Mouse (Mus musculus) myocyte (in vitro differentiated cells): ENCODE results near the gene AC161166.1. TPM values are rescaled to one million over a fixed set of nuclear protein-coding genes. Genes with fewer than 3 reads are reported as not detected.
A peak's percentile ranks its signal among the peaks of the same experiment; 100 is the strongest.

ENCODE experiments used
- H3K27me3 ChIP-seq: one replicate; pipeline ENCODE4 v1.6.1; 2011; ENCODE audit not compliant: control insufficient read depth, insufficient read depth, insufficient read length
- H3K36me3 ChIP-seq: one replicate; pipeline ENCODE4 v1.6.1; 2011; ENCODE audit not compliant: control insufficient read depth, insufficient read depth
- H3K4me2 ChIP-seq: one replicate; pipeline ENCODE4 v1.6.1; 2011; ENCODE audit warnings: low read depth, control low read depth
- H3K4me3 ChIP-seq: one replicate; pipeline ENCODE4 v1.5.1; 2011; ENCODE audit warnings: mild to moderate bottlenecking, control low read depth, moderate library complexity
- H3K79me2 ChIP-seq: one replicate; pipeline ENCODE4 v1.6.1; 2011; ENCODE audit not compliant: control insufficient read depth, insufficient read depth
- H3ac ChIP-seq: one replicate; pipeline ENCODE4 v1.6.1; 2011; ENCODE audit not compliant: control insufficient read depth, insufficient read length
- CEBPB ChIP-seq: IDR thresholded peaks from 2 replicates; pipeline ENCODE4 v1.6.1; 2011; ENCODE audit warnings: mild to moderate bottlenecking, moderate library complexity; ENCODE audit not compliant: poor library complexity, insufficient read depth, severe bottlenecking
- E2F4 ChIP-seq: IDR thresholded peaks from one replicate; pipeline ENCODE4 v1.6.1; 2011; ENCODE audit warnings: mild to moderate bottlenecking, control low read depth, moderate library complexity; ENCODE audit not compliant: insufficient read depth
- MAX ChIP-seq: IDR thresholded peaks from one replicate; pipeline ENCODE4 v1.6.1; 2011; ENCODE audit warnings: low read depth, mild to moderate bottlenecking, control low read depth
- MYOD1 ChIP-seq, 3 experiments: IDR thresholded peaks; one replicate each; pipeline ENCODE4 v1.6.1; 2011; ENCODE audit warnings: control low read depth in 2 of 3, low read depth in 2 of 3, mild to moderate bottlenecking in 2 of 3, moderate library complexity in 1 of 3; ENCODE audit not compliant: insufficient read length in 2 of 3, control insufficient read depth in 1 of 3
- MYOG ChIP-seq, 3 experiments: IDR thresholded peaks; one replicate each; pipeline ENCODE4 v1.6.1; 2011; ENCODE audit warnings: control low read depth in 2 of 3, low read depth in 2 of 3, mild to moderate bottlenecking in 2 of 3; ENCODE audit not compliant: insufficient read length in 2 of 3, control insufficient read depth in 1 of 3, insufficient read depth in 1 of 3
- POLR2A ChIP-seq: IDR thresholded peaks from one replicate; pipeline ENCODE4 v1.6.1; 2011; ENCODE audit warnings: low read depth, mild to moderate bottlenecking, control low read depth, moderate library complexity; ENCODE audit not compliant: insufficient read length
- POLR2AphosphoS2 ChIP-seq: IDR thresholded peaks from one replicate; pipeline ENCODE4 v1.6.1; 2011; ENCODE audit warnings: low read depth, control low read depth; ENCODE audit not compliant: insufficient read length
- REST ChIP-seq: IDR thresholded peaks from one replicate; pipeline ENCODE4 v1.6.1; 2011; ENCODE audit warnings: mild to moderate bottlenecking, control low read depth, moderate library complexity; ENCODE audit not compliant: insufficient read depth, insufficient read length
- SRF ChIP-seq: IDR thresholded peaks from one replicate; pipeline ENCODE4 v1.6.1; 2011; ENCODE audit warnings: low read depth; ENCODE audit not compliant: control insufficient read depth, insufficient read length
- TCF12 ChIP-seq: IDR thresholded peaks from one replicate; pipeline ENCODE4 v1.6.1; 2011; ENCODE audit warnings: mild to moderate bottlenecking, control low read depth; ENCODE audit not compliant: poor library complexity, insufficient read depth, severe bottlenecking
- TCF3 ChIP-seq: IDR thresholded peaks from one replicate; pipeline ENCODE4 v1.6.1; 2011; ENCODE audit warnings: low read depth, control low read depth; ENCODE audit not compliant: insufficient read length
- USF1 ChIP-seq: IDR thresholded peaks from one replicate; pipeline ENCODE4 v1.6.1; 2011; ENCODE audit warnings: low read depth, mild to moderate bottlenecking, control low read depth, moderate library complexity
- polyA plus RNA-seq: library from polyadenylated mRNA; unstranded; fragments of >200 nt; fragmentation: generic; extraction: Trizol; gene quantifications from one replicate; pipeline ENCODE4 v1.2.1, GENCODE M21; 2012; ENCODE audit warnings: missing spikeins

AC161166.1 gene
- polyA plus RNA-seq, 1 experiment = 0.10 TPM

GRCm38 (mm10) chr7:24546634-24547389 is 34.6 kb upstream of the AC161166.1 start:
- Histone ChIP-seq H3K27me3 (no peaks in the 10 kb centered on the region), H3K4me3 (peak overlapping the region; percentile 51), H3ac (peak overlapping the region; percentile 11), H3K36me3 (no peaks in the 10 kb centered on the region), H3K79me2 (peaks cover 7% of the 10 kb centered on the region), H3K4me2 (peak overlapping the region; percentile 84)
- peak; percentile 25 for TF ChIP-seq TCF12
- TF ChIP-seq E2F4 = peak; percentile 78
- no peak for TF ChIP-seq USF1
- peak; percentile 47 for TF ChIP-seq POLR2A
- no peak for TF ChIP-seq CEBPB
- peak; percentile 51 to 89 (median 87) for TF ChIP-seq MYOD1 (IDR thresholded peaks at IDR 0.05; ENCODE audit: control insufficient read depth in 1 of 3, insufficient read length in 2 of 3, low read depth in 2 of 3)
- TF ChIP-seq MYOG (IDR thresholded peaks at IDR 0.05; ENCODE audit: control insufficient read depth in 1 of 3, insufficient read depth in 1 of 3, insufficient read length in 2 of 3, low read depth in 2 of 3) = peak; percentile 49 to 82 (median 68)
- no peak for TF ChIP-seq MAX
- TF ChIP-seq SRF = peak; percentile 34

DNA sequence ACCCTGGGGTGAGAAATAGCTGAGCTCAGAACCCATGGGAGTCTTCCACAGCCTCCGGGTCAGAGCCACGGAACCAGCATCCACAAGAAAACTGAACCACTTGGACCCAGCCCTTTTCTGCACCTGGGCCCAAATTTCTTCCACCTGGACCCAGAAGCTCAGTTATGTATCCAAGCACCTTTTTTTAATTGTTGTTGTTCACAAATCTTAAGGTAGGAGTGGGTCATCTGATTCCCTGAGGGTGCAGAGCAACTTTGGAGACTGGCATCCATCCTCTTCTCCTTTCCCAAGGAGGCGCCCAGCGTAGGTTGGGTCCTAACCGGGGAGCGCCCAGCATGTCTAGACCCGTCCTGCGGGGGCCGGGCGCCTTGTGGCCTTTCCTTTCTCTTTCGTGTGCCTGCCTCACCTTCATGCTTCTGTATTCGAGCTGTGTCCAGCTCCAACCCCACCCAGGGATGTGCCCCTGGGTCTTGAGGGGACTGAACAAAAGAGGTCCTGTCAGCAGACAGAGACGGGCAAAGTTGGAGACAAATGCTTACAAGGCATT is 33.9 kb upstream of the AC161166.1 start, which contains the start of the genes Pinlyp and Xrcc1:
TSS of gene Pinlyp (minus strand) at position 51 of the 547 bp plus-strand sequence.
TSS of gene Xrcc1 (plus strand) at position 222 of the 547 bp plus-strand sequence.
- peak within 1 kb of the TSS; percentile 11 for H3ac ChIP-seq
- no peaks in the 10 kb centered on the region for H3K27me3 ChIP-seq
- TF ChIP-seq TCF3 (no peak), POLR2AphosphoS2 (no peak), MAX (no peak), POLR2A (no peak), USF1 (no peak), REST (no peak), MYOG (IDR thresholded peaks at IDR 0.05; ENCODE audit: control insufficient read depth in 1 of 3, insufficient read depth in 1 of 3, insufficient read length in 2 of 3, low read depth in 2 of 3) (no peak), E2F4 (no peak), MYOD1 (IDR thresholded peaks at IDR 0.05; ENCODE audit: control insufficient read depth in 1 of 3, insufficient read length in 2 of 3, low read depth in 2 of 3) (no peak)
- H3K36me3 ChIP-seq = no peaks in the 10 kb centered on the region
- peak within 1 kb of the TSS; percentile 51 for H3K4me3 ChIP-seq
- peaks cover 7% of the 10 kb centered on the region for H3K79me2 ChIP-seq
- H3K4me2 ChIP-seq = peak within 1 kb of the TSS; percentile 84

GRCm38 (mm10) chr7:24544506-24544905 is 32.3 kb upstream of the AC161166.1 start:
- no peak overlapping the region for H3K4me3 ChIP-seq
- H3K4me2 ChIP-seq = no peak overlapping the region
- no peak for TF ChIP-seq MAX
- no peak for TF ChIP-seq TCF3
- TF ChIP-seq REST = no peak
- TF ChIP-seq POLR2AphosphoS2 = no peak
- TF ChIP-seq POLR2A = no peak
- no peak for TF ChIP-seq TCF12
- TF ChIP-seq MYOD1 (IDR thresholded peaks at IDR 0.05; ENCODE audit: control insufficient read depth in 1 of 3, insufficient read length in 2 of 3, low read depth in 2 of 3) = no peak
- TF ChIP-seq SRF = no peak
- no peak for TF ChIP-seq E2F4
- TF ChIP-seq CEBPB = no peak
- no peak for TF ChIP-seq MYOG (IDR thresholded peaks at IDR 0.05; ENCODE audit: control insufficient read depth in 1 of 3, insufficient read depth in 1 of 3, insufficient read length in 2 of 3, low read depth in 2 of 3)
- no peak for TF ChIP-seq USF1
- no peaks in the 10 kb centered on the region for H3K36me3 ChIP-seq
- no peak overlapping the region for H3ac ChIP-seq
- H3K27me3 ChIP-seq = no peaks in the 10 kb centered on the region
- H3K79me2 ChIP-seq = peaks cover 7% of the 10 kb centered on the region

DNA sequence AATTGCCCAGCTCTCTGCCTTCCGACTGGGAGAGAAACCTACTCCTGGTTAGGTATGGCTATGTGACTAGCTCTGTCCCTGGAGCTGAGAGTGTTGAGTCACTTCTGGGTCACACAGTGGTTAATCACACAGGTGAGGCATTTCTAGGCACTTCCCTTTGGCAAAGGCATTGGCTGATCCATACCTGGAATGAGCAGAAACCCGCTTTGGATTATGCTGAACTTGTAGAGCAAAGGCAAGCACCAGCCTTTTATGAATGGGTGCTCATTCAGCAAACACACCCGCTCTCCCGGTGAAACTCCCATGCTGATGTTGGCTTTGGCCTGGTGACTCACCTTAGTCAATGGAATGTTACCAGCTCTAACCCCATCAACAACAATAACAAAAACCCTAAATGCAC is 27.4 kb upstream of the AC161166.1 start:
- TF ChIP-seq SRF (no peak), TCF12 (no peak), MYOG (IDR thresholded peaks at IDR 0.05; ENCODE audit: control insufficient read depth in 1 of 3, insufficient read depth in 1 of 3, insufficient read length in 2 of 3, low read depth in 2 of 3) (no peak), CEBPB (no peak), E2F4 (no peak), MYOD1 (IDR thresholded peaks at IDR 0.05; ENCODE audit: control insufficient read depth in 1 of 3, insufficient read length in 2 of 3, low read depth in 2 of 3) (no peak), USF1 (no peak), TCF3 (no peak), REST (no peak), POLR2A (no peak), MAX (no peak), POLR2AphosphoS2 (no peak)
- Histone ChIP-seq H3K27me3 (no peaks in the 10 kb centered on the region), H3ac (no peak overlapping the region)

More for the DNA sequence above, 27.4 kb upstream of the AC161166.1 start:
- no peak overlapping the region for H3K4me3 ChIP-seq
- H3K4me2 ChIP-seq = no peak overlapping the region
- no peaks in the 10 kb centered on the region for H3K36me3 ChIP-seq
- H3K79me2 ChIP-seq = no peaks in the 10 kb centered on the region
